Mouse (Mus musculus): ENCODE measurements around the gene Parp2. TPM values are rescaled to one million over a fixed set of nuclear protein-coding genes. Genes with fewer than 3 reads are reported as not detected.

The Parp2 gene
- 64.9 and 65.6 TPM in 2 replicates for polyA plus RNA-seq (2015; fragmentation: Nextera tagmentation; extraction: Ambion mirVana)

- Histone ChIP-seq H3K27ac (peak within 1 kb of the TSS; percentile 89), H3K4me3 (replicated peaks) (peak within 1 kb of the TSS; percentile 56), H3K9ac (peak within 1 kb of the TSS; percentile 55), H3K9me3 (replicated peaks) (no peaks in the 10 kb centered on the region), H3K4me2 (peak within 1 kb of the TSS; percentile 61), H3K4me1 (peaks cover 9% of the 10 kb centered on the region), H3K27me3 (no peaks in the 10 kb centered on the region), H3K36me3 (peaks cover 27% of the 10 kb centered on the region)
- ATAC-seq (replicated peaks; ENCODE audit: low FRiP score), result peak; percentile 100
- WGBS, result under 1% methylated on average over 42 of the region's 42 CpGs
These were observed at the start of gene Parp2, which contains the start of gene Ccnb1ip1 for GRCm38 (mm10) chr14:50807487-50808072. Gene Parp2 (plus strand): TSS chr14:50807841. Gene Ccnb1ip1 (minus strand): TSS chr14:50807732.

GRCm38 (mm10) chr14:50758416-50759085 lies 49.1 kb upstream of the Parp2 start:
- WGBS, result 80% methylated on average over 5 of the region's 5 CpGs
- H3K4me3 ChIP-seq (replicated peaks), result no peak overlapping the region
- no peaks in the 10 kb centered on the region for H3K27me3 ChIP-seq
- no peaks in the 10 kb centered on the region for H3K9me3 ChIP-seq (replicated peaks)
- no peak overlapping the region for H3K4me2 ChIP-seq
- no peak for ATAC-seq (replicated peaks; ENCODE audit: low FRiP score)
- peaks cover 8% of the 10 kb centered on the region for H3K36me3 ChIP-seq
- no peak overlapping the region for H3K9ac ChIP-seq
- no peak overlapping the region for H3K27ac ChIP-seq
- H3K4me1 ChIP-seq, result no peaks in the 10 kb centered on the region

DNA sequence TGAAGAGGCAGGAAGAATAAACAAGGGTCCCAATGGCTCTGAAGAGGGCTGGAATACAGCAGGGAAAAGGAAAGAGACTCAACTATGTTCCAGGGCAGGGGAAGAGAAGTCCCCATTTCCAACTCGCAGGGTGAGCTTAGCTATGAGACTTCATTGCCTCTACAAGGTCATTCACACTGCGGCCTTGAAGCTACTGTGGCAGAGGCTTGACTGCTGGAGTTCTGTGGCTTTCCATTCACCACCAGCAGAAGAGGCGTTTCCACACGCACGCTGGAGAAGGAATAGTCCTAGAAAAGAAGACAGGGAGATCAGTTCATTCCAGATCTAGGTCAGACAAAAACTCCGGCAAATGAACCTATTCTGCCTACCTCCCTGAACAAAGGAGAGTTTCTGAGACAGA lies 41.9 kb upstream of the Parp2 start:
- no peaks in the 10 kb centered on the region for H3K27me3 ChIP-seq
- H3K27ac ChIP-seq, result no peak overlapping the region
- whole genome bisulfite sequencing, result 97% methylated on average over 6 of the region's 6 CpGs
- no peak for ATAC-seq (replicated peaks; ENCODE audit: low FRiP score)
- H3K9me3 ChIP-seq (replicated peaks), result no peaks in the 10 kb centered on the region
- no peak overlapping the region for H3K4me2 ChIP-seq
- no peak overlapping the region for H3K4me3 ChIP-seq (replicated peaks)
- H3K36me3 ChIP-seq, result peaks cover 71% of the 10 kb centered on the region
- H3K9ac ChIP-seq, result no peak overlapping the region
- no peaks in the 10 kb centered on the region for H3K4me1 ChIP-seq

DNA sequence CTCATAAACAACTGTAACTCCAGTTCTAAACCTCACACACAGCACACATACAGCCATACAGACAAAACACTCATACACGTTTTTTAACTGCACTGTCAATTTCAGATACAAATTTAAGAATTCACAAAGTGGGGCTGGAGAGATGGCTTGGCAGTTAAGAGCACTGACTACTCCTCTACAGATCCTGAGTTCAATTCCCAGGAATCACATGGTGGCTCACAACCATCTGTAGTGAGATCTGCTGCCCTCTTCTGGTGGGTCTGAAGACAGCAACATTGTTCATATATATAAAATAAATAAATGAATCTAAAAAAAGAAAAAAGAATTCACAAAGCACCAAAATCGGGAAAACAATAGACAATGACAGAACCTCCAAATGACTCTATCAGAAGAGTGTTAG lies 36.3 kb upstream of the Parp2 start:
- Histone ChIP-seq H3K27ac (no peak overlapping the region), H3K9ac (no peak overlapping the region), H3K36me3 (peaks cover 94% of the 10 kb centered on the region), H3K4me1 (no peaks in the 10 kb centered on the region), H3K27me3 (no peaks in the 10 kb centered on the region), H3K9me3 (replicated peaks) (no peaks in the 10 kb centered on the region), H3K4me2 (no peak overlapping the region), H3K4me3 (replicated peaks) (no peak overlapping the region)
- no peak for ATAC-seq (replicated peaks; ENCODE audit: low FRiP score)
- WGBS, result 87% methylated on average over 2 of the region's 2 CpGs

DNA sequence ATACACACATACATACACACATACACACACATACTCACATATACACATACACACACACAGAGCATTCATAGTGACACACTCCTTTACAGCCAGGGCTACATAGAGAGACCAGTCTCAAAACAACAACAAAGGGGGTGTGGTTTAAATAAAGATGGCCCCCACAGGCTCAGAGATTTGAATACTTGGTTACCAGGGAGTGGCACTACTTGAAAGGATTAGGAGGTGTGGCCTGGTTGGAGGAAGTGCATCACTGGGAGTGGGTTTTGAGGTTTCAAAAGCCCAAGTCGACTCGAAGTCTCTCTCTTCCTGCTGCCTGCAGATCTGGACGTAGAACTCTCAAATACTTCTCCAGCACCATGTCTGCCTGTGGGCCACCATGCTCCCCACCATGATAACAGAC lies 25.5 kb upstream of the Parp2 start:
- no peak overlapping the region for H3K27ac ChIP-seq
- H3K4me2 ChIP-seq, result no peak overlapping the region
- no peaks in the 10 kb centered on the region for H3K27me3 ChIP-seq
- H3K9me3 ChIP-seq (replicated peaks), result no peaks in the 10 kb centered on the region
- no peak overlapping the region for H3K4me3 ChIP-seq (replicated peaks)
- peaks cover 41% of the 10 kb centered on the region for H3K36me3 ChIP-seq
- ATAC-seq (replicated peaks; ENCODE audit: low FRiP score), result no peak
- WGBS, result 96% methylated on average over 3 of the region's 3 CpGs
- H3K4me1 ChIP-seq, result peaks cover 6% of the 10 kb centered on the region
- H3K9ac ChIP-seq, result no peak overlapping the region

DNA sequence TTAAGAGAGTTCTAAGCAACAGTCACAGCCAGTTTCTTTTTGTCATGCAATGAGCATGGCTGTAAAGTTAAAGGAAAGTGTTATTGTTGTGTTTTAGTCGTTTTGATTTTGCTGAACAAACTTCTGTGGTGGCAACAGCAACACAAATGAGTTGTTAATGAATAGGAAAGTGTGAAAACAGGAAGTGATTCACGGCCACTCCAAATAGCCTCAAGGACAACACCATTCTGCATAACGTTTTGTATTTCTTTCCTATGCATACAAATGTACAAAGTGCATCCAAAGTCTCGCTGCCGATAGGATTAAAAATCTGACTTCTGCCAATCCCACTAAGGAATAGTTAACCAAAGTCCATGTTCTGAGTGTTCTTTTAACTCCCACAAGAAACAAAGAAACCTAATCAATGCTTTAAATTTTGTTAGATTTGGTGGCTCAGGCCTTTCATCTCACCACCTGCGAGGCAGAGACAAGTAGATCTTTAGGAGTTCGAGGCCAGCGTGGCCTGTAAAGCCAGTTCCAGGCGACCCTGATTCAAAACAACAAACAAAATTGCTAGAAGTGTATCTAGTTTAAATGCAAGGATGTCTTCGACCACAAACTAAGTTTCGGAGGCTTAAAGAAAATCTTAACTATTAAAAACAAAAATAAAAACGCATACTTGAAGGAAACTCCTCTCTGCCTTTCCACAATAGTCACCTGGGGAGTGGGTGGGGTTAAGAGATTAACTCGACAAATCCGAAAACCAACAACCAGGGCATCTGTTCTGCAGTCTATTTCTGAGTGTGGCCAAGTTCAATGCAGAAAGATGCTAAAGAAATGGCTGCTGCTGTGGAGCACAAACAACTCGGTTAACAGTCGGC lies 23.0 kb upstream of the Parp2 start:
- 28% methylated on average over 16 of the region's 16 CpGs for WGBS
- no peaks in the 10 kb centered on the region for H3K27me3 ChIP-seq
- peak overlapping the region; percentile 57; the same call in 1 of the 2 replicates for H3K27ac ChIP-seq
- peak overlapping the region; percentile 90 for H3K4me3 ChIP-seq (replicated peaks)
- no peak for ATAC-seq (replicated peaks; ENCODE audit: low FRiP score)
- peak overlapping the region; percentile 73 for H3K9ac ChIP-seq
- H3K9me3 ChIP-seq (replicated peaks), result no peaks in the 10 kb centered on the region
- H3K36me3 ChIP-seq, result peaks cover 26% of the 10 kb centered on the region
- peak overlapping the region; percentile 58 for H3K4me2 ChIP-seq
- peaks cover 6% of the 10 kb centered on the region for H3K4me1 ChIP-seq

DNA sequence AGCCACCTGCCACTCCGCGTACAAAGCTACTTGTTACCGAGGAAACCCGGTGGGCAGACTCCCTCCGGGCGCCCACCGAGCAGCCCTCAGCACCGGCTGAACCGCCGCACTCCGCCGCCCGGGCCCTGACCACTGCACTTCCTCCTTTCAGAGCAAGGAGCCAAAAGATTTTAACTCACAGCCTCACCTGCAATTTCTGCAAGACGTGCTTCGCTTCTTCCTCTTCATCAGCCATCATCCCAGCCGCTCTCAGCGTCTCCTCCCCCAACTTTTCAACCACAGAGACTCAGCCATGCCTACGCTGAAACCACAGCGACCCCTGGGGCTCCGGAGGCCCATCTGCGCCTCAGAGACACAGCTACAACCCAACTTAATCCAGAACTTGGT lies 22.4 kb upstream of the Parp2 start, which contains the start of gene Ttc5:
Gene Ttc5, minus strand, starts transcription at position 269 of the 387 bp plus-strand sequence.
- Histone ChIP-seq H3K9me3 (replicated peaks) (no peaks in the 10 kb centered on the region), H3K9ac (peak within 1 kb of the TSS; percentile 73), H3K27me3 (no peaks in the 10 kb centered on the region), H3K36me3 (peaks cover 20% of the 10 kb centered on the region), H3K27ac (peak within 1 kb of the TSS; percentile 57; the same call in 1 of the 2 replicates), H3K4me1 (peaks cover 6% of the 10 kb centered on the region), H3K4me3 (replicated peaks) (peak within 1 kb of the TSS; percentile 90), H3K4me2 (peak within 1 kb of the TSS; percentile 58)
- under 1% methylated on average over 21 of the region's 21 CpGs for WGBS
- ATAC-seq (replicated peaks; ENCODE audit: low FRiP score), result peak; percentile 96

DNA sequence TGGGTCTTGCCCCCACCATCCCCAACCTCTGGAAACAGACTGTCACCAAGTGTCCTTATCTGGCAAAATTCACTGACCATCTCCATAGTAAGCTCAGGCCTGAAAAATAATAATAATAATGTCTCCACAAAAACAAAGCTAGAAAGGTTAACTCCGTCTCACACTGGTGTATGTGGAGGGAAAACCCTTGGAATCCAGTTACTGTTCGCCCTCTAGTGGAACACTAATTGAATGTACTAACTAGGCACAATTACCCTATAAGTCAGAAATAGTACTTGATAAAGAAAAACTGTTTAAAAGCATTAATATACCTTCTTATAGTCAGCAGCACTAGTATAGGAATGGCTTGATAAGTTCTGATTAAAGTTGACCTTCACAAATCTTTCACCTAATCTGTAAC lies 19.5 kb upstream of the Parp2 start:
- Histone ChIP-seq H3K4me2 (no peak overlapping the region), H3K36me3 (no peaks in the 10 kb centered on the region), H3K27ac (no peak overlapping the region), H3K9me3 (replicated peaks) (no peaks in the 10 kb centered on the region), H3K4me3 (replicated peaks) (no peak overlapping the region), H3K4me1 (peaks cover 6% of the 10 kb centered on the region), H3K9ac (no peak overlapping the region), H3K27me3 (no peaks in the 10 kb centered on the region)
- no peak for ATAC-seq (replicated peaks; ENCODE audit: low FRiP score)
- 7% methylated on average over 2 of the region's 2 CpGs for WGBS

GRCm38 (mm10) chr14:50795261-50795935 lies 12.2 kb upstream of the Parp2 start:
- no peak for ATAC-seq (replicated peaks; ENCODE audit: low FRiP score)
- 91% methylated on average over 24 of the region's 24 CpGs for WGBS
- H3K9me3 ChIP-seq (replicated peaks), result no peaks in the 10 kb centered on the region

DNA sequence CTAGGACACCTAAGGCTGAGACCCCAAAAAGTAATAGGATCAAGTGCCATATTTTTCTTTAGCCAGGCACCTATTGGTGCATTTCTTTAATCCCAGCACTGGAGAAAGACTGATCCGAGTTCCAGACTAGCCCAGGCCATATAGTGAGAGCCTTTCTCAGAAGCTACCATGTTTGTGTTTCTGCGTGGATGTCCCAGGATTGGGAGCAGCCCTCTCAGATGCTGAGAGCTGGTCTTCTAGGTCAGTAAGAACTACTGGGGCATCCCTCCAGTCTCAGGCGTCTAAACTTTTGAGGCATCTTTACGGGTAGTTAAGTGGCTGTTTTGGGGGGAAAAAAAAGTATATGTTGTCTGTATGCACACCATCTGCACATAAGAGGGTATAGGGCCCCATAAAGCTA lies 11.7 kb upstream of the Parp2 start:
- no peak overlapping the region for H3K4me3 ChIP-seq (replicated peaks)
- no peak overlapping the region for H3K4me2 ChIP-seq
- 85% methylated on average over 4 of the region's 4 CpGs for WGBS
- H3K36me3 ChIP-seq, result no peaks in the 10 kb centered on the region
- H3K9me3 ChIP-seq (replicated peaks), result no peaks in the 10 kb centered on the region
- ATAC-seq (replicated peaks; ENCODE audit: low FRiP score), result no peak
- H3K4me1 ChIP-seq, result no peaks in the 10 kb centered on the region
- H3K27ac ChIP-seq, result no peak overlapping the region
- H3K9ac ChIP-seq, result no peak overlapping the region
- no peaks in the 10 kb centered on the region for H3K27me3 ChIP-seq

More at GRCm38 (mm10) chr14:50795261-50795935, 12.2 kb upstream of the Parp2 start:
- Histone ChIP-seq H3K4me1 (no peaks in the 10 kb centered on the region), H3K4me2 (no peak overlapping the region), H3K27me3 (no peaks in the 10 kb centered on the region), H3K9ac (no peak overlapping the region), H3K4me3 (replicated peaks) (no peak overlapping the region), H3K27ac (no peak overlapping the region), H3K36me3 (no peaks in the 10 kb centered on the region)

- WGBS, result 89% methylated on average over 1 of the region's 1 CpGs
- no peak overlapping the region for H3K9ac ChIP-seq
These were observed 11.2 kb upstream of the Parp2 start for GRCm38 (mm10) chr14:50796464-50796863.

More at GRCm38 (mm10) chr14:50796464-50796863, 11.2 kb upstream of the Parp2 start:
- no peaks in the 10 kb centered on the region for H3K36me3 ChIP-seq
- H3K27ac ChIP-seq, result no peak overlapping the region
- H3K4me1 ChIP-seq, result no peaks in the 10 kb centered on the region
- H3K27me3 ChIP-seq, result no peaks in the 10 kb centered on the region
- H3K4me3 ChIP-seq (replicated peaks), result no peak overlapping the region
- no peak overlapping the region for H3K4me2 ChIP-seq
- no peak for ATAC-seq (replicated peaks; ENCODE audit: low FRiP score)
- H3K9me3 ChIP-seq (replicated peaks), result no peaks in the 10 kb centered on the region
